Mouse (Mus musculus) thymus, adult 2 months (tissue): ENCODE results near the gene Mxd1. TPM values are rescaled to one million over a fixed set of nuclear protein-coding genes. Genes with fewer than 3 reads are reported as not detected.

ENCODE experiments used
- DNase-seq: peaks from one replicate; pipeline ENCODE4 v3.0.0; 2021
- H3K27ac ChIP-seq: fragments of 200-500 bp; 2 replicates; pipeline ENCODE4 v1.5.1; 2012; ENCODE audit warnings: low read length, control low read depth; ENCODE audit not compliant: control insufficient read depth, insufficient read depth
- H3K27me3 ChIP-seq: fragments of 200-500 bp; 2 replicates; pipeline ENCODE4 v1.6.1; 2012; ENCODE audit warnings: mild to moderate bottlenecking, low read length, moderate library complexity, mixed read lengths; ENCODE audit not compliant: control insufficient read depth, insufficient read depth
- H3K36me3 ChIP-seq: fragments of 200-500 bp; 2 replicates; pipeline ENCODE4 v1.6.1; 2012; ENCODE audit warnings: mild to moderate bottlenecking, low read length, moderate library complexity; ENCODE audit not compliant: control insufficient read depth, insufficient read depth
- H3K4me1 ChIP-seq: fragments of 200-500 bp; replicated peaks from 2 replicates; pipeline ENCODE4 v1.6.1; 2012; ENCODE audit warnings: low read length; ENCODE audit not compliant: control insufficient read depth, insufficient read depth
- H3K4me3 ChIP-seq: fragments of 200-500 bp; 2 replicates; pipeline ENCODE4 v1.5.1; 2012; ENCODE audit warnings: mild to moderate bottlenecking, low read length, control low read depth, moderate library complexity; ENCODE audit not compliant: control insufficient read depth, insufficient read depth
- CTCF ChIP-seq: fragments of 200-500 bp; IDR thresholded peaks from 2 replicates; pipeline ENCODE4 v1.5.1; 2012; ENCODE audit warnings: mild to moderate bottlenecking, control low read depth, low read length, moderate library complexity, borderline replicate concordance; ENCODE audit not compliant: control insufficient read depth, poor library complexity, insufficient read depth; ENCODE audit errors: extremely low read depth
- POLR2A ChIP-seq: fragments of 200-500 bp; IDR thresholded peaks from 2 replicates; pipeline ENCODE4 v1.6.1; 2012; ENCODE audit warnings: mild to moderate bottlenecking, low read length, control low read depth, moderate library complexity; ENCODE audit not compliant: control insufficient read depth, poor library complexity, insufficient read depth; ENCODE audit errors: extremely low read depth
- WGBS: fragments of 180-500 bp; shearing (Covaris S2); methylation state at CpG from one replicate; pipeline ENCODE4 v1.1.7; 2018; 5-methylcytosine and 5-hydroxymethylcytosine counted together
- polyA plus RNA-seq: library from polyadenylated mRNA; depleted of rRNA; stranded (reverse); fragments of >200 nt; gene quantifications from 2 replicates; pipeline ENCODE4 v1.2.3, GENCODE M21; 2012

Mxd1 gene
- polyA plus RNA-seq, 1 experiment, result 28.6 TPM

DNA sequence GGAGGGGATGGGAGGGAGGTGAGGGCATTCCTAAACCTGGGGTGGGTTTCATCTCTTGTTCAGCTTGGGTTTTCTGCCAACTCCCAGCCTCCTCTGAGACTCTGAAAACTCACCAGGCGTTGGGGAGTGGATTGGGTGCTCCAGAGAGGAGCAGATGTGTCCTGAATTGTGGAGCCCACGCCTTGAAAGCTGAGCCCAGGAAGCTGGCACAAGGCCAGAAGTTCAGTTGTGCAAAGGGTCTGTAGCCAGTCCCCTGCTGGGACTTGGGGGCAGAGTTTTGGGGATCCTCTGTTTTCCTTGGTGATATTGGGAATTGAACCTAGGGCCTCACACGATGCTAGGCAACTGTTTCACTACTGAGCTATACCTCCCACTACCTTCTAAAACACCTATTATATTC lies 38.8 kb downstream of the Mxd1 start:
- no peaks in the 10 kb centered on the region for H3K27me3 ChIP-seq
- WGBS, result 82% methylated on average over 3 of the region's 3 CpGs
- TF ChIP-seq CTCF, result no peak
- no peak for TF ChIP-seq POLR2A
- no peak overlapping the region for H3K27ac ChIP-seq
- DNase-seq, result no peak
- peaks cover 14% of the 10 kb centered on the region for H3K4me1 ChIP-seq
- H3K36me3 ChIP-seq, result no peaks in the 10 kb centered on the region
- H3K4me3 ChIP-seq, result no peak overlapping the region

GRCm38 (mm10) chr6:86627946-86628345 lies 41.0 kb downstream of the Mxd1 start, which contains the start of gene Asprv1:
Gene Asprv1 (plus strand): TSS chr6:86628164.
- peaks cover 14% of the 10 kb centered on the region for H3K4me1 ChIP-seq
- no peaks in the 10 kb centered on the region for H3K36me3 ChIP-seq
- TF ChIP-seq CTCF, result no peak
- TF ChIP-seq POLR2A, result no peak
- no peak within 1 kb of the TSS for H3K27ac ChIP-seq
- no peaks in the 10 kb centered on the region for H3K27me3 ChIP-seq
- no peak within 1 kb of the TSS for H3K4me3 ChIP-seq
- WGBS, result 71% methylated on average over 10 of the region's 10 CpGs
- DNase-seq, result no peak

- no peaks in the 10 kb centered on the region for H3K36me3 ChIP-seq
- WGBS, result 87% methylated on average over 18 of the region's 18 CpGs
- no peaks in the 10 kb centered on the region for H3K27me3 ChIP-seq
- no peak for DNase-seq
- no peak for TF ChIP-seq POLR2A
- TF ChIP-seq CTCF, result no peak
- H3K4me3 ChIP-seq, result no peak overlapping the region
- peaks cover 7% of the 10 kb centered on the region; the same call in 1 of the 2 replicates for H3K4me1 ChIP-seq
- H3K27ac ChIP-seq, result no peak overlapping the region
Measured at GRCm38 (mm10) chr6:86624074-86625030, 44.6 kb downstream of the Mxd1 start.

DNA sequence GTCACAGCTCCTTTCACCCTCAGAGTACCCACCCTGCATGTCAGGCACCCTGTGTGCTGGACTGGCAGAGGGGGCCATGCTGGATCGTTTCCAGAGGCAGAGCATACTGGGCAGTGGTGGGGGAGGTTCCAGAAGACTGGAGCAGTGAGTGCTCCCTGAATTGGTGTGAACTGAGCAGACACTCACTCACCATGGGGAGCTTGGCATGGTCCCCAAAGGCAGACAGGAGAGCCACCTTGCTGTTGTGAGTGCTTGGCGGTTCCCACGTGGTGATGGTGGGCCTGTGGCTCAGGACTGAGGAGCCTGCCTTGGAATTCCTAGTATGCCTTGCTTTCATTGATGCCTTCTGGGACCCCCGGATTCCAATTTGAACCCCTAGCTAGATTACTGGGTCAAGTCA lies 45.8 kb downstream of the Mxd1 start:
- H3K4me1 ChIP-seq, result peaks cover 7% of the 10 kb centered on the region; the same call in 1 of the 2 replicates
- TF ChIP-seq CTCF (no peak), POLR2A (no peak)
- H3K27ac ChIP-seq, result no peak overlapping the region
- H3K36me3 ChIP-seq, result no peaks in the 10 kb centered on the region
- 93% methylated on average over 4 of the region's 4 CpGs for WGBS
- DNase-seq, result no peak
- H3K4me3 ChIP-seq, result no peak overlapping the region
- no peaks in the 10 kb centered on the region for H3K27me3 ChIP-seq

GRCm38 (mm10) chr6:86615301-86615700 lies 53.7 kb downstream of the Mxd1 start:
- TF ChIP-seq CTCF (no peak), POLR2A (no peak)
- no peak for DNase-seq
- Histone ChIP-seq H3K27me3 (no peaks in the 10 kb centered on the region), H3K4me3 (no peak overlapping the region), H3K36me3 (no peaks in the 10 kb centered on the region), H3K4me1 (peaks cover 3% of the 10 kb centered on the region; the same call in 1 of the 2 replicates), H3K27ac (no peak overlapping the region)
- 88% methylated on average over 4 of the region's 4 CpGs for WGBS

DNA sequence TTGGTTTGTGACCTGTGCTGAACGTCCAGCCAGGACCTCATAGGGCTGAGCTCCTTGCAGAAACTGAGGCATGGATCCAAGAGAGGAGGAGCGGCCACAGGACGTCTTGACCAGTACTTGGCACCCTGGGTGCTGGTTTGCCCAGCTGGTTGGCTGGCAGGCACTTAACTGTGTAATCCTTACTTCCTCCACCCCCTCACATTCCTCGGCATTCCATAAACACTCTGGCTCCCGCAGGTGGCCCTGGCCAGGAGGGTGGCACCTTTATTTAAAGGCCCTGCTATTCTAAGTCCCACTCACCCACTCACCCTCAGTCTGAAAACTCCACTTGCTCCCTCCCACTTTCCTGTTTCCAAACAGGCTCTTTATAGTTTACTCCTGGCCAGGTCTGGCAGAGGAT lies 58.2 kb downstream of the Mxd1 start:
- Histone ChIP-seq H3K4me3 (no peak overlapping the region), H3K27ac (no peak overlapping the region), H3K27me3 (no peaks in the 10 kb centered on the region), H3K36me3 (no peaks in the 10 kb centered on the region), H3K4me1 (peaks cover 24% of the 10 kb centered on the region)
- no peak for DNase-seq
- WGBS, result 94% methylated on average over 5 of the region's 5 CpGs
- TF ChIP-seq CTCF, result no peak
- TF ChIP-seq POLR2A, result no peak

GRCm38 (mm10) chr6:86609235-86609634 lies 59.7 kb downstream of the Mxd1 start:
- no peak overlapping the region for H3K27ac ChIP-seq
- no peak for TF ChIP-seq POLR2A
- H3K4me3 ChIP-seq, result no peak overlapping the region
- no peaks in the 10 kb centered on the region for H3K36me3 ChIP-seq
- DNase-seq, result no peak
- 90% methylated on average over 6 of the region's 6 CpGs for WGBS
- no peaks in the 10 kb centered on the region for H3K27me3 ChIP-seq
- peaks cover 35% of the 10 kb centered on the region for H3K4me1 ChIP-seq
